Mouse (Mus musculus): Measurements from ENCODE around the gene Vamp2.

Vamp2 gene

DNA sequence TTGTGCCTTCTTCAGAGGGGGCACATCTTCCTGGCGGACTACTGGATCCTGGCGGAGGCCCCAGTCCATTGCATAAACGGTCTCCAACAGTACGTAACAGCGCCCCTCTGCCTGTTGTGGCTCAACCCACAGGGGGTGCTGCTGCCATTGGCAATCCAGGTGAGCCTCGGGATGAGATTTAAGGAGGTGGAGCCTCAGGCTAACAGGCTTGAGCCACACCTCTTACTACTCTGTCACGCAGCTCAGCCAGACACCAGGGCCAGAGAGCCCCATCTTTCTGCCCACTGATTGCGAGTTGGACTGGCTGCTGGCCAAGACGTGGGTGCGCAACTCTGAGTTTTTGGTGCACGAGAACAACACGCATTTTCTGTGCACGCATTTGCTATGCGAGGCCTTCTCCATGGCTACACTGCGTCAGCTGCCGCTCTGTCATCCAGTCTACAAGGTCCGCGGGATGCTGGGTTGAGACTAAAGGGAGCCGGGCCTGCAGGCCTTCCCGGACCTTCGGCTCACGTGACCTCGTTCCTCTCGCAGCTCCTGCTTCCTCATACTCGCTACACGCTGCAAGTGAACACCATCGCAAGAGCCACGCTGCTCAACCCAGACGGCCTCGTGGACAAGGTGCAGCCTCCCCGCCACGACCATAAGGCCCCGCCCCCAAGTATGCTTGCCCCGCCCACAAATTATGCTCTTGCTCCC lies 45.8 kb downstream of the Vamp2 start:
- no peak for DNase-seq (ENCODE audit: low spot score)

DNA sequence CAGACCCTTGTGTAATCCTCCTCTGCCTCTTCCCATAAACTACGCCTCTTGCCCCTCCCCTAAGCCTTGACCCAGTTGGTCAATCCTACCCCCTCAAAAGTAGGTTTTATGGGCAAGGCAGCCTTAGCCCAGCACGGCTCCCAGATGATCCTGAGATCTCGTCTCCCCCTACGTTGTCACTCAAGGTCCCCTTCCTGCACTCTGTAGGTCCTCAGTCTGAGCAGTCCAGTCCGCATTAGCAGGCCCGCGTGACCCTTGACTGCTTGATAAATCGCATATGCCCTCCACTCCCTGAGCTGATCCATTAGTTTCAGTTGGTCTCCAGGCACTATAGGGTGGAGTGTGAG lies 46.3 kb downstream of the Vamp2 start:
- no peak for DNase-seq (ENCODE audit: low spot score)

DNA sequence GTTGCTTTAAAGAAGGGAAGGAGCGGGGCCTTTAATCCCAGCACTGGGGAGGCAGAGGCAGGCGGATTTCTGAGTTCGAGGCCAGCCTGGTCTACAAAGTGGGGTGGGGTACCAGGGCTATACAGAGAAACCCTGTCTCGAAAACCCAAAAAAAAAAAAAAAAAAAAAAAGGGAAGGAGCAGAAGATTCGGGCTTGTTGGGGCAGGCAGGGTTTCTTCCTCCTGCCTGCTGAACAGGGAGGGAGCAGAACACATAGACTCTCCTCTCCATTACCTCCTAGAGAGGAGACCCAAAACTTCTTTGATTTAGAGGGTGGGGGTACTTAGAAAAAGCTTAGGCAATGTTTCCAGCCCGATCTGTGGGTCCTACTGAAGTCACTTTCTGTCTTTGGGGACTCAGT lies 47.1 kb downstream of the Vamp2 start:
- no peak for DNase-seq (ENCODE audit: low spot score)

All from ovary, postnatal 14 days (tissue).